Mouse (Mus musculus) adrenal gland, postnatal 4 days (tissue): ENCODE measurements around the gene Glis3. TPM values are rescaled to one million over a fixed set of nuclear protein-coding genes. Genes with fewer than 3 reads are reported as not detected.

ENCODE experiments used
- DNase-seq, 2 experiments: peaks; one replicate each; pipeline ENCODE4 v3.0.0; 2021 to 2022; ENCODE audit warnings: low spot score in 2 of 2, mixed read lengths in 2 of 2
- total RNA-seq, 2 experiments: library from RNA; stranded (reverse); gene quantifications; 2 replicates each; pipeline ENCODE4 v1.2.3; 2021

Glis3 gene
- total RNA-seq, 2 experiments from 2014 or later = 10.6 to 19.0 TPM

- no peak for DNase-seq
Measured at GRCm38 (mm10) chr19:28393766-28394165, 286.1 kb downstream of the Glis3 start.

- no peak for DNase-seq
Measured at GRCm38 (mm10) chr19:28392838-28393237, 287.0 kb downstream of the Glis3 start.

GRCm38 (mm10) chr19:28390920-28391319 is 289.0 kb downstream of the Glis3 start:
- DNase-seq = no peak

GRCm38 (mm10) chr19:28389146-28389545 is 290.7 kb downstream of the Glis3 start:
- no peak for DNase-seq

- DNase-seq = no peak
Measured at GRCm38 (mm10) chr19:28383425-28383824, 296.5 kb downstream of the Glis3 start.

GRCm38 (mm10) chr19:28382168-28382911 is 297.5 kb downstream of the Glis3 start:
- no peak for DNase-seq

- DNase-seq = no peak
Measured at GRCm38 (mm10) chr19:28381441-28381840, 298.4 kb downstream of the Glis3 start.

- no peak for DNase-seq
Measured at GRCm38 (mm10) chr19:28380691-28381262, 299.1 kb downstream of the Glis3 start.

GRCm38 (mm10) chr19:28377788-28378295 is 302.0 kb downstream of the Glis3 start:
- DNase-seq = no peak

GRCm38 (mm10) chr19:28376401-28376800 is 303.5 kb downstream of the Glis3 start:
- DNase-seq = no peak

- DNase-seq = no peak
Measured at GRCm38 (mm10) chr19:28375746-28376145, 304.1 kb downstream of the Glis3 start.

- DNase-seq = no peak
Measured at GRCm38 (mm10) chr19:28374524-28374923, 305.4 kb downstream of the Glis3 start.

GRCm38 (mm10) chr19:28368215-28368614 is 311.7 kb downstream of the Glis3 start:
- DNase-seq = no peak

- no peak for DNase-seq
Measured at GRCm38 (mm10) chr19:28367274-28367673, 312.6 kb downstream of the Glis3 start.

- no peak for DNase-seq
Measured at GRCm38 (mm10) chr19:28366766-28367165, 313.1 kb downstream of the Glis3 start.

- peak; percentile 11 to 19 for DNase-seq
Measured at GRCm38 (mm10) chr19:28365897-28366296, 314.0 kb downstream of the Glis3 start.

GRCm38 (mm10) chr19:28360884-28361283 is 319.0 kb downstream of the Glis3 start:
- no peak for DNase-seq

- no peak for DNase-seq
Measured at GRCm38 (mm10) chr19:28357595-28357994, 322.3 kb downstream of the Glis3 start.

GRCm38 (mm10) chr19:28351068-28352066 is 328.5 kb downstream of the Glis3 start:
- DNase-seq = no peak

- DNase-seq = no peak
Measured at GRCm38 (mm10) chr19:28347080-28347825, 332.6 kb downstream of the Glis3 start.

GRCm38 (mm10) chr19:28343640-28344039 is 336.2 kb downstream of the Glis3 start:
- DNase-seq = no peak
